Mouse (Mus musculus) frontal cortex, postnatal 36 days (tissue): ENCODE results near the gene Pfkfb2.

Source experiments
- DNase-seq, 2 experiments: peaks; one replicate each; pipeline ENCODE4 v3.0.0; 2022; ENCODE audit warnings: low spot score in 2 of 2

The Pfkfb2 gene

DNA sequence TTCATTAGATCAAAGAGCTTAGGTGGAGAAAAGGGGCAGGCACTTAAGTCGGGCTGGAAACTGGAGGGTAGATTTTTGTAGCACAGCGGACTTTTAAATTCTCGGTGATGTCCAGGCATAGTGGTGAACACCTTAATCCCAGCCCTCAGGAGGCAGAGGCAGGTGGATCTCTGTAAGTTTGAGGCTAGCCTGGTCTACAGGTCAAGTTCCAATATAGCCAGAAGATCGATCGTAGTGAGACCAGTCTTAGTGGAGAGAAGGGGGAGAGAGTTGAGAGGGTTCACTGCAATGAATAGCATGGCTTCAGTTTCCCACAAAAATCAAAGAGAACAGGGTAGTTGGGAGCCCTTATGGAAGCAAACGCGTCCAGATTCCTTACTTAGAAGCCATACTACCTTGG lies 8.9 kb upstream of the Pfkfb2 start:
- no peak for DNase-seq

GRCm38 (mm10) chr1:130737411-130737881 lies 8.4 kb upstream of the Pfkfb2 start:
- DNase-seq = no peak

- no peak for DNase-seq
These were observed 5.8 kb upstream of the Pfkfb2 start for GRCm38 (mm10) chr1:130734852-130735251.

DNA sequence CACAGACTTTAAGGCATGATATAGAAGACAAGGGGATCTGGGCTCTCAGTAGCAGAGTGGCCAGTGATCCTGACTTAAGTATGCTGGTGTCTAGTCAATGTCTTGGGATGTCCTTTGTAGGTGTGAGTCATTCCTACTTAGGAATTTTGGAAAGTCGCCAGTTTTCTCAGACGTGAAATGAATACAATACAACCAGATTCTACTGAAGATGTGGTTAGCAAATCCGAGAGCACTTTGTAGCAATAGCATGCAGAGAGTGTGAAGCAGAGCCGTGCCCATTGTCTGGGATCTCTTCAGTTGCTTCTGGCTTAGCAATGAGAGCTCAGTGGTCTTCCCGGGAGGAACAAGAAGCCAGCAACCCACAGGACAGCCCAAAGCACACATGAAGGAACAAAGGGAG lies 5.4 kb upstream of the Pfkfb2 start:
- DNase-seq = no peak

DNA sequence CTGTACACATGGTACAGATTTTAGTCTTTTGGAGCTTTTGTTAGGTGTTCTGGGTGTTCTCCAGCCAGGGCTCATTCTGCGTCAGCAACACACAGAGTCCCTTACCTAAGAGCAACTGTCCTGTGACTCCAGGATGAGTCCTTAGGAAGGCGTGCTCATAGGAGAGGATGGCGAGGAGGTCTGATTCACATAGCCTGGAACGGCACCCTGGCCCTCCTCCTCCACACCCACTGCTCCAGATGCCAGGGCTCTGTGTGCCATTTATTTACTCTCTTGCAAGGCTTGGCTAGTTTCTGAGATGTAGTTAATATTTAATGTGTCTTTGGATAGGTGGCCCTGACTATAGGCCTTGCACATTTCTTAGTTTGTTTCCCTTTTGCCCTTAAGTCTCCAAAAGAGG lies 4.6 kb upstream of the Pfkfb2 start:
- DNase-seq = no peak

GRCm38 (mm10) chr1:130732706-130733658 lies 3.9 kb upstream of the Pfkfb2 start:
- DNase-seq = no peak

- DNase-seq = no peak
These were observed 2.8 kb upstream of the Pfkfb2 start, which contains the start of gene AA986860 for GRCm38 (mm10) chr1:130731741-130732337. Gene AA986860 (plus strand): TSS chr1:130731976.

DNA sequence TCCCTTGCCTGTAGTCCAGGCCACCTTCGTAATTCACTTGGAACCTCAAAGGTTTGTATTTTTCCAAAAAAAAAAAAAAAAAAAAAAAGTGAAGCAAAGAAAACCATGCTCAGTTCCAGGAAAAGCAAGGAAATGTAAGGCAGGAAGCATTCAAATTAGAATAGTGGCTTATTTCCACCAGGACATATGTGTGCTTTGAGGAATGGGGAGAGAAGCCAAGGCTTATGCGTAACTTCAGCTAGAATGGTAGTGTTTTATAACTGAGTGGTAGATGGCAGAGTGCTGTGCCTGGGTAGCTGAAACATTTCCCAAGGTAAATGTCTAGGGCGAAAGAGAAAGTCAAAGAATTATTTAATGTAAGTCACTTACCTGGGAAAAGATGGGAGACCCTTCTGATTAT lies 345 bp downstream of the Pfkfb2 start:
- DNase-seq = peak in 1 of 2 experiments; percentile 35

DNA sequence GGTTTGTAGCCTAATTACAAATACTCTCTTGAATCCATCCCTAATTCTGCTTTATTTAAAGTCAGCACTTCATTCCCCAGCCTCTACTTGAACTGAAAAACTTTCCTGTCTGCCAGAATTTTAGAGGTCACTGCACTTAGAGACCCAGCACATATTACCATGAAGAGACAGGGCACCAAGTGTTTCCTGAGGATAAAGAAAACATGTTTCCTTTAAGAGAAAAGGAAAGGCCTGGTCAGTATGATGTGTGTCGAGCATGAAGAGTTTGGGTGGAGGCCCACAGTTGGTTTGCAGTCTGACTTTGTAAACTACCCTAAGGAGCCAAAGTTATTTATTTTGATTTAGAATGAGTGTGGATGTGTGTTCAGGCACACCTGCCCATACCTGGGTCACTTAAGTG lies 983 bp downstream of the Pfkfb2 start:
- DNase-seq = no peak

DNA sequence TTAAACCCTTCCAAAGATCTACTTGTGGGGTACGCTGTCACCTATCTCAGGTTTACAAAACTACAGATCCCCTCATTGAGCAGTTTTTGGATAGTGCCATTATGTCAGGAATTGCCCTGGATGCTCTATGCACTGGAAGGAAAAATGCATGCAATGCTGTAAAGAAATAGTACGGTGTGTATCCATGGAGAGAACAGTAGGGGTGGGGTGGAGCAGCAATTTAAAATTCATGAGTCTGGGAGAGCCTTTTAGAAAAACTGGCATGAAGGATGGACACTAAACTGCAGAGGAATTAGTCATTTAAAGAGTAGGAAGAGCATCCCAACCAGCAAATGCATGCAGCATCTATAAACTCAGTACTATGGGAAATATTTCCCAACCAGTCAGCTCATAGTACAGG lies 2.7 kb downstream of the Pfkfb2 start:
- DNase-seq = no peak

- DNase-seq = no peak
These were observed 4.8 kb downstream of the Pfkfb2 start for GRCm38 (mm10) chr1:130724206-130724605.

GRCm38 (mm10) chr1:130717291-130717871 lies 11.7 kb downstream of the Pfkfb2 start, which contains the start of gene Yod1:
Gene Yod1 (plus strand): TSS chr1:130717327.
- peak; percentile 83 to 85 for DNase-seq

GRCm38 (mm10) chr1:130716513-130717290 lies 12.4 kb downstream of the Pfkfb2 start:
- DNase-seq = peak in 1 of 2 experiments; percentile 68

DNA sequence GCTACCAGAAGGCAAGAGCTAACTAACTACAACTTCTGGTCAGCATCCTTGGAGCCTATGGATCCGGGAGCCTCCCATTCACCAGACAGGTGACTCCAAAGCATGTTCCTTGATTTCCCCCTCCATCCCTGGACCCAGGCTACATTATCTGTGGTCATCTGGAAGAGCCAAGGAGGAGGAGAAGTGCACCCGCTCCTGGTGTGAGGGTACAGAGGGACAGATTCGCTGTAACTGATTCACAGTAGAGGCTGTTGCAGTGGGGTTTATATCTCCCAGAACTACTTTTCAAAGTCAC lies 12.9 kb downstream of the Pfkfb2 start:
- DNase-seq = no peak

- peak; percentile 95 to 97 for DNase-seq
These were observed 13.4 kb downstream of the Pfkfb2 start, which contains the start of gene Gm29427 for GRCm38 (mm10) chr1:130715561-130716217. Gene Gm29427 (minus strand): TSS chr1:130715799.

DNA sequence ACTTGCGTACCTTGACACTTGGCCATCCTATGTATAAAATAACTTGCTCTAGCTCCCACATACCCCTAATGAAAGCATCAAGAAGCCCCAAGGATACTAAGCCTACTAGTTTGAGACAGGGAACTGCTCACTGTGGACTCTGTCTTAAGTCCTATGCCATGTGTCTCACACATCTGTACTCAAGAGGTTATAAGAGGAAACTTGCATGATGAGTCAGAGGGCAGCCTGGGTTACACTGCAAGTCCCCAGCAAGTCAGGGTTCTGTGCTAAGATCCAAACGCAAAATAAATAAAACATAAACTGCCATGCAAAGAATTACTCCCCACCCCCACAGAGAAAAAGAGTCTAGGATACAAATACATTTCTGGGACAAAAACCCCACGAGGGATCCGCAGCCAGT lies 15.0 kb downstream of the Pfkfb2 start:
- DNase-seq = no peak

- DNase-seq = no peak
These were observed 18.6 kb downstream of the Pfkfb2 start for GRCm38 (mm10) chr1:130710283-130711080.

DNA sequence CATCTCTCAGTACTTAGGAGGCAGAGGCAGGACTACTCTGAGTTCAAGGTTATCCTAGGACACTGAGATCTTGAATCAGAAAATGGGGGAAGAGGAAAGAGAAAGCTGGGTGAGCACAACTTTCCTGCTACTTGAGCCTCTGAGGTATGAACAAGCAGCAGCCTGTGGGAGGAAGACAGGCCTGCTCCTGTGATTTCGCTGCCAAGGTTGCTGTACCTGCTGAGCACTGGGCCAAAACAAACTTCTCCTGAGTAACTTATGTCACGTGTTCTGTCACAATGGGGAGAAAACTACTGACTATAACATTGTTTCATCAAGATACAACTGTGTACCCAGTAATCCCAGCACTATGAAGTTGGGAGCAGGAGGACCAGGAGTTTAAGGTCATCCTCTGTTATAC lies 25.4 kb downstream of the Pfkfb2 start:
- DNase-seq = no peak

- DNase-seq = no peak
These were observed 27.1 kb downstream of the Pfkfb2 start for GRCm38 (mm10) chr1:130701976-130702375.

- DNase-seq = peak; percentile 20 to 53
These were observed 29.0 kb downstream of the Pfkfb2 start for GRCm38 (mm10) chr1:130699937-130700633.
